Mouse (Mus musculus) gonadal fat pad, adult 2 months (tissue): ENCODE measurements around the gene Limk1. TPM values are rescaled to one million over a fixed set of nuclear protein-coding genes. Genes with fewer than 3 reads are reported as not detected.

ENCODE experiments used
- DNase-seq: peaks from one replicate; pipeline ENCODE4 v3.0.0-alpha.2; 2012; ENCODE audit warnings: low read depth
- polyA plus RNA-seq: library from polyadenylated mRNA; depleted of rRNA; stranded (reverse); fragments of >200 nt; gene quantifications from 2 replicates; pipeline ENCODE4 v1.2.3, GENCODE M21; 2012; rRNA removed

The Limk1 gene
- 14.0 and 14.7 TPM in 2 replicates for polyA plus RNA-seq

- DNase-seq = no peak
These were observed at the start of gene Limk1 for GRCm38 (mm10) chr5:134688086-134688717. Limk1 (minus strand) TSS chr5:134688598.

- no peak for DNase-seq
These were observed 46.5 kb upstream of the Limk1 start for GRCm38 (mm10) chr5:134734920-134735319.

GRCm38 (mm10) chr5:134734072-134734471, 45.7 kb upstream of the Limk1 start:
- no peak for DNase-seq

- no peak for DNase-seq
These were observed 44.8 kb upstream of the Limk1 start for GRCm38 (mm10) chr5:134733241-134733640.

GRCm38 (mm10) chr5:134729124-134729523, 40.7 kb upstream of the Limk1 start:
- DNase-seq = no peak

GRCm38 (mm10) chr5:134728535-134728934, 40.1 kb upstream of the Limk1 start:
- DNase-seq = no peak

GRCm38 (mm10) chr5:134727001-134727639, 38.7 kb upstream of the Limk1 start:
- no peak for DNase-seq

GRCm38 (mm10) chr5:134725299-134725698, 36.9 kb upstream of the Limk1 start:
- no peak for DNase-seq

GRCm38 (mm10) chr5:134720058-134720457, 31.7 kb upstream of the Limk1 start:
- no peak for DNase-seq

- no peak for DNase-seq
These were observed 22.7 kb upstream of the Limk1 start for GRCm38 (mm10) chr5:134711076-134711475.

GRCm38 (mm10) chr5:134709275-134709674, 20.9 kb upstream of the Limk1 start:
- no peak for DNase-seq

- DNase-seq = no peak
These were observed 15.8 kb upstream of the Limk1 start for GRCm38 (mm10) chr5:134704157-134704556.

- no peak for DNase-seq
These were observed 7.1 kb upstream of the Limk1 start for GRCm38 (mm10) chr5:134695539-134695938.

GRCm38 (mm10) chr5:134695082-134695481, 6.7 kb upstream of the Limk1 start:
- no peak for DNase-seq

- DNase-seq = no peak
These were observed 4.3 kb upstream of the Limk1 start for GRCm38 (mm10) chr5:134692704-134693103.

- DNase-seq = peak; percentile 86
These were observed 403 bp upstream of the Limk1 start for GRCm38 (mm10) chr5:134688718-134689284.

GRCm38 (mm10) chr5:134687187-134687586, 1.2 kb downstream of the Limk1 start:
- DNase-seq = no peak

- no peak for DNase-seq
These were observed 1.9 kb downstream of the Limk1 start for GRCm38 (mm10) chr5:134686541-134686940.

- DNase-seq = no peak
These were observed 4.0 kb downstream of the Limk1 start for GRCm38 (mm10) chr5:134684398-134684797.

- no peak for DNase-seq
These were observed 4.6 kb downstream of the Limk1 start for GRCm38 (mm10) chr5:134683813-134684212.

GRCm38 (mm10) chr5:134680238-134680637, 8.2 kb downstream of the Limk1 start:
- no peak for DNase-seq

- no peak for DNase-seq
These were observed 9.4 kb downstream of the Limk1 start for GRCm38 (mm10) chr5:134678827-134679546.

GRCm38 (mm10) chr5:134678031-134678430, 10.4 kb downstream of the Limk1 start:
- no peak for DNase-seq
